Mouse (Mus musculus) embryonic stem cell, embryonic (primary cell): Measurements from ENCODE around the gene Hist1h2ao.
"Not testable (repeated sequence)": the region's sequence is repeated elsewhere in the genome, so short reads cannot be mapped to it uniquely, and the experiment has no call there.

Experiments
- CTCF ChIA-PET, 4 experiments: fragments of 300-600 bp in 2 of 4; fragments of 350-600 bp in 2 of 4; sonication (Branson Sonifier 250); formaldehyde crosslinking; loops; one replicate each; lab custom pipeline; 2022; ENCODE audit warnings: inconsistent platforms in 2 of 4; lab: Charles Lee
- POLR2A ChIA-PET, 4 experiments: fragments of 300-600 bp in 2 of 4; fragments of 350-600 bp in 2 of 4; sonication (Branson Sonifier 250); formaldehyde crosslinking; loops; one replicate each; lab custom pipeline; 2022; ENCODE audit warnings: antibody characterized with exemption in 4 of 4, inconsistent platforms in 1 of 4; lab: Charles Lee

The Hist1h2ao gene

GRCm38 (mm10) chr13:21789925-21790324 is 20.3 kb upstream of the Hist1h2ao start:
- POLR2A ChIA-PET: interaction anchor here in 3 of 4 experiments (0.5 to 22.5 kb wide), 26 partner anchors 9 to 618 kb away, joined by 3 to 823 read pairs (median 10); partner anchors contain the start of genes Hist1h1b (in 3 of the 3), Hist1h2ai (in 3 of the 3), Hist1h2ak (in 3 of the 3) and Hist1h2bl (in 3 of the 3)
- CTCF ChIA-PET: no interaction called here

- CTCF ChIA-PET: no interaction called here
- POLR2A ChIA-PET: interaction anchor here (0.5 to 22.5 kb wide), 55 partner anchors 8 to 1948 kb away, joined by 3 to 823 read pairs (median 5); partner anchors contain the start of genes Hist1h2ak (in 4 of the 4), Hist1h2bn (in 4 of the 4), Hist1h1b (in 3 of the 4) and Hist1h2ai (in 3 of the 4)
Observed at GRCm38 (mm10) chr13:21790601-21791283, 19.5 kb upstream of the Hist1h2ao start.

- ChIA-PET POLR2A (interaction anchor here in 2 of 4 experiments (0.9 to 1.5 kb wide), 4 partner anchors 8 to 85 kb away, joined by 3 to 5 read pairs (median 4); partner anchors contain the start of genes Hist1h1b (in 1 of the 2), Hist1h2an (in 1 of the 2) and Hist1h2bp (in 1 of the 2)), CTCF (no interaction called here)
Observed at GRCm38 (mm10) chr13:21795584-21795983, 14.7 kb upstream of the Hist1h2ao start.

GRCm38 (mm10) chr13:21797163-21797562 is 13.1 kb upstream of the Hist1h2ao start:
- CTCF ChIA-PET, POLR2A ChIA-PET: not testable (repeated sequence)

GRCm38 (mm10) chr13:21803058-21803457 is 7.2 kb upstream of the Hist1h2ao start:
- POLR2A ChIA-PET, CTCF ChIA-PET: not testable (repeated sequence)

- POLR2A ChIA-PET, CTCF ChIA-PET: not testable (repeated sequence)
Observed at GRCm38 (mm10) chr13:21811074-21811473, 809 bp downstream of the Hist1h2ao start.

- CTCF ChIA-PET: not testable (repeated sequence)
- POLR2A ChIA-PET: interaction anchor here in 3 of 4 experiments (0.6 to 1.1 kb wide), 7 partner anchors 11 to 232 kb away, joined by 4 to 11 read pairs (median 4); partner anchors contain the start of genes Hist1h2ag (in 1 of the 3), Hist1h2ah (in 1 of the 3), Hist1h2bj (in 1 of the 3) and Hist1h2bk (in 1 of the 3)
Observed at GRCm38 (mm10) chr13:21811539-21811938, 1.3 kb downstream of the Hist1h2ao start, which contains the start of gene Hist1h4m. TSS of gene Hist1h4m (plus strand) at chr13:21811746.

GRCm38 (mm10) chr13:21812092-21812491 is 1.8 kb downstream of the Hist1h2ao start:
- POLR2A ChIA-PET: interaction anchor here in 3 of 4 experiments (0.6 to 1.1 kb wide), 7 partner anchors 10 to 231 kb away, joined by 4 to 11 read pairs (median 4); partner anchors contain the start of genes Hist1h2ag (in 1 of the 3), Hist1h2ah (in 1 of the 3), Hist1h2bj (in 1 of the 3) and Hist1h2bk (in 1 of the 3)
- CTCF ChIA-PET: not testable (repeated sequence)

GRCm38 (mm10) chr13:21820082-21820890 is 10.0 kb downstream of the Hist1h2ao start:
- CTCF ChIA-PET: not testable (repeated sequence)
- POLR2A ChIA-PET: interaction anchor here in 3 of 4 experiments (0.6 to 4.1 kb wide), 16 partner anchors 10 to 1591 kb away, joined by 3 to 29 read pairs (median 10); partner anchors contain the start of genes Hist1h4n (in 3 of the 3), Hist1h2ag (in 2 of the 3), Hist1h2an (in 2 of the 3) and Hist1h2bj (in 2 of the 3)

GRCm38 (mm10) chr13:21828511-21828910 is 18.2 kb downstream of the Hist1h2ao start:
- ChIA-PET POLR2A (interaction anchor here (0.7 to 6.3 kb wide), 35 partner anchors 33 to 1932 kb away, joined by 3 to 68 read pairs (median 5); partner anchors contain the start of genes Hist1h2ag (in 3 of the 4), Hist1h2ah (in 3 of the 4), Hist1h2ak (in 3 of the 4) and Hist1h2an (in 3 of the 4)), CTCF (no interaction called here)

GRCm38 (mm10) chr13:21830344-21830743 is 20.1 kb downstream of the Hist1h2ao start:
- ChIA-PET CTCF (no interaction called here), POLR2A (interaction anchor here in 3 of 4 experiments (0.7 to 6.3 kb wide), 19 partner anchors 9 to 1909 kb away, joined by 3 to 68 read pairs (median 5); partner anchors contain the start of genes Hist1h2an (in 3 of the 3), Hist1h2ag (in 2 of the 3), Hist1h2ah (in 2 of the 3) and Hist1h2bj (in 2 of the 3))

GRCm38 (mm10) chr13:21831418-21832394 is 21.4 kb downstream of the Hist1h2ao start, which contains the start of gene Hist1h4n:
TSS of gene Hist1h4n (minus strand) at chr13:21832196.
- CTCF ChIA-PET: not testable (repeated sequence)
- POLR2A ChIA-PET: interaction anchor here in 3 of 4 experiments (0.6 to 6.3 kb wide), 23 partner anchors 10 to 1755 kb away, joined by 3 to 68 read pairs (median 5); partner anchors contain the start of genes Hist1h2ak (in 3 of the 3), Hist1h2bn (in 3 of the 3), Hist1h2ag (in 2 of the 3) and Hist1h2ah (in 2 of the 3)

GRCm38 (mm10) chr13:21833461-21833860 is 23.2 kb downstream of the Hist1h2ao start, which contains the start of the genes Hist1h2ap and Hist1h2br:
TSS of gene Hist1h2ap (minus strand) at chr13:21833507.
TSS of gene Hist1h2br (plus strand) at chr13:21833743.
- POLR2A ChIA-PET, CTCF ChIA-PET: not testable (repeated sequence)

GRCm38 (mm10) chr13:21840508-21840907 is 30.2 kb downstream of the Hist1h2ao start:
- CTCF ChIA-PET, POLR2A ChIA-PET: not testable (repeated sequence)

GRCm38 (mm10) chr13:21846356-21846755 is 36.1 kb downstream of the Hist1h2ao start:
- POLR2A ChIA-PET, CTCF ChIA-PET: not testable (repeated sequence)

GRCm38 (mm10) chr13:21847883-21848282 is 37.6 kb downstream of the Hist1h2ao start:
- ChIA-PET CTCF (no interaction called here), POLR2A (interaction anchor here in 2 of 4 experiments (0.7 to 1.2 kb wide), 3 partner anchors 53 to 187 kb away, joined by 3 to 4 read pairs (median 4); partner anchors contain the start of genes Hist1h2ah (in 1 of the 2) and Hist1h2bk (in 1 of the 2))
